Mouse (Mus musculus) C2C12 (cell line): ENCODE measurements around the gene 9530077C05Rik.
A peak's percentile ranks its signal among the peaks of the same experiment; 100 is the strongest.

Experiments used
- CTCF ChIP-seq: IDR thresholded peaks from one replicate; pipeline ENCODE4 v1.5.1; 2011; ENCODE audit not compliant: control insufficient read depth, insufficient read depth, insufficient read length
- MYOD1 ChIP-seq: IDR thresholded peaks from one replicate; pipeline ENCODE4 v1.6.1; 2011; ENCODE audit warnings: low read depth; ENCODE audit not compliant: control insufficient read depth, insufficient read length
- USF1 ChIP-seq: IDR thresholded peaks from one replicate; pipeline ENCODE4 v1.6.1; 2011; ENCODE audit warnings: low read depth, mild to moderate bottlenecking, control low read depth, moderate library complexity

DNA sequence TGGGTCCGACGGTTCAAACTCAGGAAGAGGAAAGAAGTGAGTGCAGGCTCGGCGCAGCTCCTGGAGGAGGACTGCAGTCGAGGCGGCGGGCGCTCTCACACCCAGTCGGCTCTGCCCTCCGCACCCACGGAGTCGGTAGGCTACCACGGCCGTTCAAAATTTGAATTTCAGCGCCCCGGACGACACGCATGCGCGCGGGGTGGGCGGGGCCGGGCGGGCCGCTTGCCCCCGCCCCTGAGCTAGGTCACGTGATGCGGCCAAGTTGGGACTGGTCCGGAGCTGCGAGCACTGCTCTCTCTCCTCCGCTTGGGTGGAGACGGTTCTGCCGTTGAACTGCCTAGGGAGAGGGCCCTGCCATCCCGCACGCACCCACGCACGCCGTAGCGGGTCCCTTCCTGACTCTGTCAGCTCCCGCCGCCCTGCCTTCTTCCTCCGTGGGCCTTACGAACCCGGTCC is 22.3 kb upstream of the 9530077C05Rik start, which contains the start of gene Anln:
- TF ChIP-seq CTCF, result no peak
- TF ChIP-seq MYOD1, result no peak
- TF ChIP-seq USF1, result peak; percentile 95
